Mouse (Mus musculus): ENCODE data around the gene Rbm8a2. TPM values are rescaled to one million over a fixed set of nuclear protein-coding genes. Genes with fewer than 3 reads are reported as not detected.

Rbm8a2 gene
- polyA plus RNA-seq, 1 experiment from 2014 or later, result 0.47 TPM

DNA sequence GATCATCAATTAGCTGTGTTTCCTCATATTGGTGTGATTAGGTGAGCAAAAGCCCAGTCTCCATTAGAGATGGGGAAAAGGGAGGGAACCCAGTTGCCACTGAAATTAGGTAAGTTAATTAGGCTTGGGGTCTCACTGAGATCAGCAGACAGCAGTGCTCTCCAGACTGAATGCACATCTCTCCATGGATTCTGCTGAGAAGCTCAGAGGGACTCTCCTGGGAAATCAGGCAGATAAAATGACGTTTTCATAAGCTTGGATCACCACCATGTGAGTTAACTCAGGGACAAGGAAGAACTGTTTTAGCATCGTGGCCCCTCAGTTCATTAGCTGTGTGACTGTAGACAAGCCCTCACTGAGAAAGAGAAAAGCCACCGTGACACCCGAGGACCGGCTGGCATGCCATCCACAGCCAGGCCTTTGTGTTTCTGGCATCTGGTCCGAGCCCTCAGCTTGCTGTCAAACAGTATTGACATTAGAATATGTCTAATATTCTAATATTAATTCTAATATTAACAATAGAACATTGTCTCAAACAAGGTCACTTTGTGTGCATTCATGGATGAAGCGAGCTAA, 18.2 kb upstream of the Rbm8a2 start:
- Histone ChIP-seq H3K4me1 (replicated peaks; ENCODE audit: control insufficient read depth, insufficient read depth, low read length) (peaks cover 8% of the 10 kb centered on the region; the same call in 1 of the 2 replicates), H3K4me3 (replicated peaks; ENCODE audit: low read length) (no peak overlapping the region), H3K4me2 (ENCODE audit: low read length) (no peak overlapping the region), H3K9me3 (ENCODE audit: control insufficient read depth, low read length) (no peaks in the 10 kb centered on the region), H3K9ac (replicated peaks; ENCODE audit: low read depth, low read length) (no peak overlapping the region), H3K27ac (ENCODE audit: low read length) (no peak overlapping the region), H3K27me3 (replicated peaks; ENCODE audit: control insufficient read depth, insufficient read depth, low read length) (no peaks in the 10 kb centered on the region), H3K36me3 (ENCODE audit: control insufficient read depth, insufficient read depth) (no peaks in the 10 kb centered on the region)
- ATAC-seq, result no peak
- 47% methylated on average over 7 of the region's 7 CpGs for WGBS

DNA sequence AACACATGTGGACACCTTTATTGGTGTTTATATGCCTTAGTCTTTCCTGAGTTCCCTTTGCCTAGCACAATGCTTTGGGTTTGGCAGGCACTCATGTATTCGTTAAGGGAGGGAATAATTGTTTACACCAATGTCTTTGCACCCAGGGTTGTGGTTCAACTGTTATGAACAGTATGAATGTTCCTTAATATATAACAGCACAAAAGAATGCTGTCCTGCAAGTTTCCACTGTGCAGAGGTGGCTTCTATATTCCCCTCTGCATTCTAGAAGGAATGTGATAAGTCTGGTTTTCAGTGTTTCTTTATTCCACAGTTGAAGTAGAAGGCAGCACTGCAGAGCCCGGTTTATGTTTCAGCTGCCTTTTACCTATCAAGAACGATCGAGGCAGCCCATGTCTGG, 10.0 kb upstream of the Rbm8a2 start:
- no peaks in the 10 kb centered on the region for H3K4me1 ChIP-seq (replicated peaks; ENCODE audit: control insufficient read depth, insufficient read depth, low read length)
- no peaks in the 10 kb centered on the region for H3K27me3 ChIP-seq (replicated peaks; ENCODE audit: control insufficient read depth, insufficient read depth, low read length)
- 0 out of 2 replicates have a peak, but pooled peaks cover 4% of the 10 kb centered on the region for H3K9me3 ChIP-seq (ENCODE audit: control insufficient read depth, low read length)
- no peak for ATAC-seq
- H3K4me3 ChIP-seq (replicated peaks; ENCODE audit: low read length), result no peak overlapping the region
- no peaks in the 10 kb centered on the region for H3K36me3 ChIP-seq (ENCODE audit: control insufficient read depth, insufficient read depth)
- H3K4me2 ChIP-seq (ENCODE audit: low read length), result no peak overlapping the region
- no peak overlapping the region for H3K9ac ChIP-seq (replicated peaks; ENCODE audit: low read depth, low read length)
- H3K27ac ChIP-seq (ENCODE audit: low read length), result no peak overlapping the region
- WGBS, result 83% methylated on average over 4 of the region's 4 CpGs

DNA sequence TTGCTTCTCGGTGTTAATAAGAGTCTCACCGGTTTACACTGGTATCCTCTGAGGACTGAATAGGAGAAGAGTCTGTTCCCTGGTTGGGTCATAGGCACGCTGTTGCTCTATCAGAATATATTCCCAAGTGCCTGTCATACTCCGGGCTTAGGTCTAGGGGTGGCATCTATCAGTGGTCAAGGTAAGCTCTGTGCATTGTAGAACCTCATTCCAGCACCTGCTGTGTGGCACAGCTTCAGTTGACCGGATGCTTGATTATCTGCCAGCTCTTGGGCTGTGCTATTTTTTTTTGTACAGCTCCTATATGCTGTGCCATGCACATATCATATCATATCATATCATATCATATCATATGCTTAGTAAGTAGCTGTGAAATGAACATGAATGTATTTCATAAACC, 9.5 kb upstream of the Rbm8a2 start:
- Histone ChIP-seq H3K4me2 (ENCODE audit: low read length) (no peak overlapping the region), H3K4me1 (replicated peaks; ENCODE audit: control insufficient read depth, insufficient read depth, low read length) (no peaks in the 10 kb centered on the region), H3K27ac (ENCODE audit: low read length) (no peak overlapping the region), H3K4me3 (replicated peaks; ENCODE audit: low read length) (no peak overlapping the region), H3K27me3 (replicated peaks; ENCODE audit: control insufficient read depth, insufficient read depth, low read length) (no peaks in the 10 kb centered on the region), H3K9me3 (ENCODE audit: control insufficient read depth, low read length) (0 out of 2 replicates have a peak, but pooled peaks cover 4% of the 10 kb centered on the region), H3K36me3 (ENCODE audit: control insufficient read depth, insufficient read depth) (no peaks in the 10 kb centered on the region), H3K9ac (replicated peaks; ENCODE audit: low read depth, low read length) (no peak overlapping the region)
- WGBS, result 92% methylated on average over 5 of the region's 5 CpGs
- ATAC-seq, result no peak

DNA sequence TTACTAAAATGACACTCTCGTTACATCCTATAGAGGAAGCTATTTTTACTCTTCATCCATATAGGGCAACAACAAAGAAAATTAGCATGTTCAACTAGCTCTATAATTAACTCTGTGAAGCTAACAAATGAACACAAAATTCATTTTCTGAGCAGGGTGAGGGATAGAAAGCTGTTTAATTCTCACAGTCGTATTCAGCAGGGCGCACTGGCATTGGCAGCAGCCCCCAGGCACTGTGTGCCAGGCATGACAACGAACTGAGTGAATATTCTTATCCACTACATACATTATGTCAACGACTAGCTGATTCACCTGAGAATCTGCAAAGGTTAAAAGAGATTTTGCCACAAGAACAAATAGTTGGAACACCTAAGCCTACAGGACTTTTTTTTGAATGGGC, 8.2 kb downstream of the Rbm8a2 start:
- no peak overlapping the region for H3K9ac ChIP-seq (replicated peaks; ENCODE audit: low read depth, low read length)
- no peak overlapping the region for H3K4me2 ChIP-seq (ENCODE audit: low read length)
- 16% methylated on average over 5 of the region's 5 CpGs for WGBS
- no peaks in the 10 kb centered on the region for H3K4me1 ChIP-seq (replicated peaks; ENCODE audit: control insufficient read depth, insufficient read depth, low read length)
- no peaks in the 10 kb centered on the region for H3K27me3 ChIP-seq (replicated peaks; ENCODE audit: control insufficient read depth, insufficient read depth, low read length)
- ATAC-seq, result peak; percentile 65
- no peaks in the 10 kb centered on the region for H3K36me3 ChIP-seq (ENCODE audit: control insufficient read depth, insufficient read depth)
- H3K27ac ChIP-seq (ENCODE audit: low read length), result no peak overlapping the region
- H3K4me3 ChIP-seq (replicated peaks; ENCODE audit: low read length), result no peak overlapping the region
- no peaks in the 10 kb centered on the region for H3K9me3 ChIP-seq (ENCODE audit: control insufficient read depth, low read length)

DNA sequence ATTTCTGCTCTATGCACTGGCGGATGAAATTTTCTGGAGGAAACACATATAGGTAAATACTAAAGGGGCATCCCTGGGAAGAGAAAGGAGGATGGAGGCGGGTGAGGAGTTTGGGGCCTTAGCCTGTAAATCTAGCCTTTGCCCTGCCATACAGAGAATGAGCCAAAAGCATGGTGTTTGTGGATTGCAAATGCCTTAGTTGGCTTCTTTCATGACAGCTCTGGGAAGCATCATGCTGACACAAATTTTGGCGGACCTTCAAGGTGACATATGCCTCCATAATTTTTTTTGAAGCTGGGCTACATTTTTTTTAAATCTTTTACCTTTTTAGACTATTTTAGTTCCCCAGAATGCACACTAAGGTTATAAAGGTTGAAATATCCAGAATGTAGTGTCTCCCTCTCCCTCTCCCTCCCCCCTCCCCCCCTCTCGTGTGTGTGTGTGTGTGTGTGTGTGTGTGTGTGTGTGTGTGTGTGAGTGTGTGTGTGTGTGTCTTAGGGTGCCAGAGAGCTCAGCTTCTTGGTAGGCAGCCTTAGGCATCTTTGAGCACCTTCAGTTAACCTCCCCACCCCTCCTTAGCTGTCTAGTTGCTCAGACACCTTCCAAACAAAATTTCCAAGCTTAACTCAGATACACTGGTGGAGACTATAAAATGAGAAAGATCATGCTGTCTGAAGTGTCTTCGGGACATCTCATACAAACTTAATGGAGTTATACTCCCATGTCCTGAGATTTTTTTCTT, 11.7 kb downstream of the Rbm8a2 start:
- H3K27ac ChIP-seq (ENCODE audit: low read length), result no peak overlapping the region
- no peaks in the 10 kb centered on the region for H3K9me3 ChIP-seq (ENCODE audit: control insufficient read depth, low read length)
- ATAC-seq, result 0 out of 2 replicates have a peak, but pooled peaks have one; percentile 39
- 83% methylated on average over 5 of the region's 5 CpGs for WGBS
- H3K36me3 ChIP-seq (ENCODE audit: control insufficient read depth, insufficient read depth), result no peaks in the 10 kb centered on the region
- no peaks in the 10 kb centered on the region for H3K4me1 ChIP-seq (replicated peaks; ENCODE audit: control insufficient read depth, insufficient read depth, low read length)
- H3K4me3 ChIP-seq (replicated peaks; ENCODE audit: low read length), result no peak overlapping the region
- H3K27me3 ChIP-seq (replicated peaks; ENCODE audit: control insufficient read depth, insufficient read depth, low read length), result no peaks in the 10 kb centered on the region
- H3K9ac ChIP-seq (replicated peaks; ENCODE audit: low read depth, low read length), result no peak overlapping the region
- no peak overlapping the region for H3K4me2 ChIP-seq (ENCODE audit: low read length)

DNA sequence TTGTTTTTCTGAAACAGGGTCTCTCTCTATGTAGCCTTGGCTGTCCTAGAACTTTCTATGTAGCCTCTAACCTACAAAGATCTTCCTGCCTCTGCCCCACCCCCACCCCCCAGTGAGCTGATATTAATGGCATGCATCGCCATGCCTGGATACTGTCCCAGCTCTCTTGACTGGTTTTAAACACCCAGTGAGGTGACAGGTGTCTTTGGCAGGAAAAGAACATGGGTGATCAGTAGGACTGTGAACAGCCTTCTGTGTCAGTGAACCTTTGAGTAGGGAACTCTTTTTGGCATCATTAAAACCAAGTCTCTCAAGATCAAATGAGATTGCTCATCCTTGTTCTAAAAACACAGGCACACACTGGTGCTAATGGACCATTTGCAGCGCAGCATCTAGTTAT, 17.1 kb downstream of the Rbm8a2 start:
- Histone ChIP-seq H3K4me1 (replicated peaks; ENCODE audit: control insufficient read depth, insufficient read depth, low read length) (no peaks in the 10 kb centered on the region), H3K36me3 (ENCODE audit: control insufficient read depth, insufficient read depth) (no peaks in the 10 kb centered on the region), H3K4me2 (ENCODE audit: low read length) (no peak overlapping the region), H3K4me3 (replicated peaks; ENCODE audit: low read length) (no peak overlapping the region), H3K9ac (replicated peaks; ENCODE audit: low read depth, low read length) (no peak overlapping the region), H3K27ac (ENCODE audit: low read length) (no peak overlapping the region), H3K9me3 (ENCODE audit: control insufficient read depth, low read length) (no peaks in the 10 kb centered on the region), H3K27me3 (replicated peaks; ENCODE audit: control insufficient read depth, insufficient read depth, low read length) (no peaks in the 10 kb centered on the region)
- 85% methylated on average over 2 of the region's 2 CpGs for WGBS
- ATAC-seq, result no peak

DNA sequence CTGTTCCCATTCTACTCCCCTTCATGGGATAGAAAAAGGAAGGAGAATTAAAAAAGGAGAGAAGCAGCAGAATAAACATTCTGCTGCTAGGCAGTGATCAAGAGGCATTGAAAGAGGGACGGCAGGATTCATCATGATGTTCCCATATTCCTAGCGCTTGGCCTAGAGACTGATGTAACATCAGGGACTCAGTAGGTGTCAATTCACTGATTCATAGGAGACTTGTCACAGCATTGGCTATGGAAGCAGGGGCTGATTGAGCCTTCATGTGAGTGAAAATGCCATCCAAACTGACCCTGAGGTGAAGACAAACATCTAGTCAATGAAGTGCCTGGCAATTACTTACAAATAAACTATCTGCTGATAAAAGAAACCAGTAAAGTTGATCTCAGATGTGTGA, 28.1 kb downstream of the Rbm8a2 start:
- H3K27me3 ChIP-seq (replicated peaks; ENCODE audit: control insufficient read depth, insufficient read depth, low read length), result no peaks in the 10 kb centered on the region
- H3K4me2 ChIP-seq (ENCODE audit: low read length), result no peak overlapping the region
- WGBS, result 91% methylated on average over 2 of the region's 2 CpGs
- no peak for ATAC-seq
- H3K27ac ChIP-seq (ENCODE audit: low read length), result no peak overlapping the region
- H3K9me3 ChIP-seq (ENCODE audit: control insufficient read depth, low read length), result no peaks in the 10 kb centered on the region
- no peak overlapping the region for H3K9ac ChIP-seq (replicated peaks; ENCODE audit: low read depth, low read length)
- no peaks in the 10 kb centered on the region for H3K36me3 ChIP-seq (ENCODE audit: control insufficient read depth, insufficient read depth)
- no peak overlapping the region for H3K4me3 ChIP-seq (replicated peaks; ENCODE audit: low read length)
- no peaks in the 10 kb centered on the region for H3K4me1 ChIP-seq (replicated peaks; ENCODE audit: control insufficient read depth, insufficient read depth, low read length)

DNA sequence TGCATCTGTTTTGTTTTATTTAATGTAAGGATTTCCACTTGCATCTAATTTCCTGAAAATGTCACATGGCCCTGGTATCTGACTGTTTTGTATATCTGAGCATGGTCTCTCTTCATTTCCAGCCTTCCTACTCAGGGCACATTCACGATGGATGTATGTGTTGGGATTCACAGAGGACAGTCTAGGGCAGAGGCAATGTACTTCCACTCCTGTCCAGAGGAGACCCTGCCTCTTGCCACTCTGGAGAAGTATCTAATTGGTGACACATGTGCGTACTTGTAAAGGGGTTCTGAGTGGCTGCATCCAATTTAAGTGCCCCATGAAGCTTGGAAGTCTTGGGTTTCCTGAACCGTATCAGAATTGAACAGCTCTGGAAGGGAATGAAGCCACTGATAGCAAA, 28.5 kb downstream of the Rbm8a2 start:
- Histone ChIP-seq H3K4me1 (replicated peaks; ENCODE audit: control insufficient read depth, insufficient read depth, low read length) (no peaks in the 10 kb centered on the region), H3K4me3 (replicated peaks; ENCODE audit: low read length) (no peak overlapping the region), H3K27me3 (replicated peaks; ENCODE audit: control insufficient read depth, insufficient read depth, low read length) (no peaks in the 10 kb centered on the region), H3K4me2 (ENCODE audit: low read length) (no peak overlapping the region), H3K9ac (replicated peaks; ENCODE audit: low read depth, low read length) (no peak overlapping the region), H3K27ac (ENCODE audit: low read length) (no peak overlapping the region), H3K9me3 (ENCODE audit: control insufficient read depth, low read length) (no peaks in the 10 kb centered on the region), H3K36me3 (ENCODE audit: control insufficient read depth, insufficient read depth) (no peaks in the 10 kb centered on the region)
- ATAC-seq, result no peak
- WGBS, result 93% methylated on average over 3 of the region's 3 CpGs

DNA sequence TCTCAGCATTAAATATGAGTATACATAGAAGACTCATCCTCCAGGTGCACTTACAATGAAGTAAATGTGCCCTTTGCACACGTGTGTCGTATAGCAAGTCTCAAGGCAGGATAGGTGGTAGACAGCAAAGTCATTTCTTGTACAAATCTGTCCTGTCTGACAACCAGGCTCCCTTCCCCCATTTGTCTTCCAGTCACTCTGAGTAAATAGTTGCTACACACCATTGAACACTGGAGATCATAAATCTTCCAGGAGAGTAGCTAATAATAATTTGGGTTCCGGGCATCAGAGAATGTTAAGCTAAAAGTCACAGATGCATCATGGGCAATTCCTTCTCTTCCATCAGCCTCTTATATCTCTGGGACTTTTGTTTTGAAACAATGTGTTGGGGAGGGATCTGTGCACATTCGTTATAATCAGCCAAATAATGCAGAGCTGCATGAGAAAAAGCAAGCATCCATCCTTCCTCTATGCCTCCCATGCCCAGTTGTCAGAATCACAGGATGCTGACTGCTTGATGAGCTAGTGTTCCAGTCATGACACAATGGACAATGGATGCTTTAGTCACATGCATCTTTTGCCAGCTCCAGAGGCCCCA, 32.1 kb downstream of the Rbm8a2 start:
- H3K9ac ChIP-seq (replicated peaks; ENCODE audit: low read depth, low read length), result no peak overlapping the region
- H3K4me3 ChIP-seq (replicated peaks; ENCODE audit: low read length), result no peak overlapping the region
- WGBS, result 75% methylated on average over 4 of the region's 4 CpGs
- no peaks in the 10 kb centered on the region for H3K27me3 ChIP-seq (replicated peaks; ENCODE audit: control insufficient read depth, insufficient read depth, low read length)
- no peak overlapping the region for H3K4me2 ChIP-seq (ENCODE audit: low read length)
- H3K9me3 ChIP-seq (ENCODE audit: control insufficient read depth, low read length), result no peaks in the 10 kb centered on the region
- no peak for ATAC-seq
- no peaks in the 10 kb centered on the region for H3K4me1 ChIP-seq (replicated peaks; ENCODE audit: control insufficient read depth, insufficient read depth, low read length)
- no peak overlapping the region for H3K27ac ChIP-seq (ENCODE audit: low read length)
- H3K36me3 ChIP-seq (ENCODE audit: control insufficient read depth, insufficient read depth), result no peaks in the 10 kb centered on the region

All from forebrain, embryonic 16.5 days (tissue).